Mouse (Mus musculus): Measurements from ENCODE around the gene Gm20388. TPM values are rescaled to one million over a fixed set of nuclear protein-coding genes. Genes with fewer than 3 reads are reported as not detected.

The Gm20388 gene
- polyA plus RNA-seq, 1 experiment from 2014 or later = 8.3 TPM

DNA sequence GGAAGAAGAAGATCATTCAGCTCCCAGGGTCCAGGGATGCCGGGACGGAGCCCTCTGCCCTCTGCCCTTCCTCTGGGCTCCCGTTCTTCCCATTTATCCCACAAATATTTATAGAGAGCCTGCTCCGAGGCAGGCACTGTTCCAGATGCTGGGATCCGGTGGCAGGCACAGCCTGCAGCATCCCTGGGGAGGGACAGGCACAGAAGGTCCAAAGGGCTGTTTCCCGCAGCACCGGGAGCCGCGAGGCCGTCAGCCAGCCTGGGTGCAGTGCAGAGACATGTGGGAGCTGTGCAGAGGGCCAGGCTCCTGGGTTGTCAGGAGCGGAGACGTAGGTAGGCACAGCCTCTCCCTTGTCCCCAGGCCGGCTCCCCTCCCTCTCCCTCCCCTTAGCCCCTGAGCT, 322.3 kb downstream of the Gm20388 start:
- Histone ChIP-seq H3K9ac (ENCODE audit: low read length) (peak overlapping the region; percentile 29), H3K4me1 (replicated peaks; ENCODE audit: control insufficient read depth, insufficient read depth, low read length) (peaks cover 57% of the 10 kb centered on the region), H3K4me3 (ENCODE audit: low read depth, low read length) (peak overlapping the region; percentile 22), H3K36me3 (ENCODE audit: control insufficient read depth, insufficient read depth, low read length) (0 out of 2 replicates have a peak, but pooled peaks cover 7% of the 10 kb centered on the region), H3K4me2 (ENCODE audit: low read length) (peak overlapping the region; percentile 78), H3K27ac (ENCODE audit: low read depth) (no peak overlapping the region), H3K27me3 (replicated peaks; ENCODE audit: control insufficient read depth, insufficient read depth, low read length) (no peaks in the 10 kb centered on the region), H3K9me3 (ENCODE audit: control insufficient read depth, low read length) (no peaks in the 10 kb centered on the region)
- ATAC-seq (replicated peaks; ENCODE audit: low FRiP score, low TSS enrichment, low read depth) = no peak
- 20% methylated on average over 13 of the region's 13 CpGs for WGBS
- DNase-seq (ENCODE audit: low spot score) = peak; percentile 52

DNA sequence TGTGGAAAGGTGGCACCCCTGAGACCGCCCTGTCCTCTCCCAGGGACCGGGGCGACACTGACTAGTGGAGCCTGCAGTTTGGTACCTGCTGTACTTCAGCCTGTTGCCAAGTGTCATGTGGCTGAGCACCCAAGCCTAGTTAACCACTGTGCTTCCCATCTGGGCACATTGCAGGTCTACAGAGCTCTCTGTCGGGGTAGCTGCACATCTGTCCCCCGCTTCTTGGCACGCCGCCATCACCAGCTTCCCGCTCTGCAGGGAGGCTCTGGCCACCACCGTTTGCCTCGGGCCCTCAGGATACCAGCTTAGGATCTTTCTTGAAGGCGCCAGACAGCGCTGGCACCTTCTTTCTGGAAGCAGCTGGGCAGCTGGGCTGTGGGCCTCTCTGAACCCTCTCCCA, 323.8 kb downstream of the Gm20388 start:
- peak; percentile 54 for DNase-seq (ENCODE audit: low spot score)
- no peak overlapping the region for H3K4me2 ChIP-seq (ENCODE audit: low read length)

DNA sequence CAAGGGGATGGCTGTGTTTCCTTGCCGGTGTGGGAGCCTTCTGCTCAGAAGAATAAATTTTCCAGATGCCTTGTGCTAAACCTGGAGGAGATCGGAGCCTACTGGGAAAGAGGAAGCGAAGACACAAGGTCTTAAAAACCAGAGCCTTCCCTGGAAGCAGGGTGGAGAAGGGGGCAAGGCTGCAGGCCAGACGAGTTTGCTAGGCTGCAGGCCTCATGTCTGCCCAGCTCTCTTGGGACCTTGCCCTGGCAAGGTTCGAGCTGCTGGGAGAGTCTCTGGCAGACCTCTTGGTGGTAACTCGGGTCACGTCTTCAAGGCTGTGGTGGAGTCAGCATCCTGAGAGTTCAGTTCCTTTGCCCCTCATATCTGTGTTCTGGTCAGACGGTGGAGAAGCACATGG, 324.2 kb downstream of the Gm20388 start:
- WGBS = 48% methylated on average over 8 of the region's 8 CpGs
- no peak overlapping the region for H3K4me2 ChIP-seq (ENCODE audit: low read length)
- no peak overlapping the region for H3K4me3 ChIP-seq (ENCODE audit: low read depth, low read length)
- H3K4me1 ChIP-seq (replicated peaks; ENCODE audit: control insufficient read depth, insufficient read depth, low read length) = peaks cover 49% of the 10 kb centered on the region
- H3K36me3 ChIP-seq (ENCODE audit: control insufficient read depth, insufficient read depth, low read length) = 0 out of 2 replicates have a peak, but pooled peaks cover 7% of the 10 kb centered on the region
- DNase-seq (ENCODE audit: low spot score) = no peak
- H3K27ac ChIP-seq (ENCODE audit: low read depth) = peak overlapping the region; percentile 48; the same call in 1 of the 2 replicates
- no peak for ATAC-seq (replicated peaks; ENCODE audit: low FRiP score, low TSS enrichment, low read depth)
- no peaks in the 10 kb centered on the region for H3K27me3 ChIP-seq (replicated peaks; ENCODE audit: control insufficient read depth, insufficient read depth, low read length)
- no peak overlapping the region for H3K9ac ChIP-seq (ENCODE audit: low read length)
- no peaks in the 10 kb centered on the region for H3K9me3 ChIP-seq (ENCODE audit: control insufficient read depth, low read length)

More for the DNA sequence above, 323.8 kb downstream of the Gm20388 start:
- H3K4me3 ChIP-seq (ENCODE audit: low read depth, low read length) = no peak overlapping the region
- ATAC-seq (replicated peaks; ENCODE audit: low FRiP score, low TSS enrichment, low read depth) = no peak
- 0 out of 2 replicates have a peak, but pooled peaks cover 7% of the 10 kb centered on the region for H3K36me3 ChIP-seq (ENCODE audit: control insufficient read depth, insufficient read depth, low read length)
- no peaks in the 10 kb centered on the region for H3K9me3 ChIP-seq (ENCODE audit: control insufficient read depth, low read length)
- H3K9ac ChIP-seq (ENCODE audit: low read length) = no peak overlapping the region
- H3K4me1 ChIP-seq (replicated peaks; ENCODE audit: control insufficient read depth, insufficient read depth, low read length) = peaks cover 53% of the 10 kb centered on the region
- 58% methylated on average over 12 of the region's 12 CpGs for WGBS
- no peaks in the 10 kb centered on the region for H3K27me3 ChIP-seq (replicated peaks; ENCODE audit: control insufficient read depth, insufficient read depth, low read length)
- H3K27ac ChIP-seq (ENCODE audit: low read depth) = peak overlapping the region; percentile 48; the same call in 1 of the 2 replicates

DNA sequence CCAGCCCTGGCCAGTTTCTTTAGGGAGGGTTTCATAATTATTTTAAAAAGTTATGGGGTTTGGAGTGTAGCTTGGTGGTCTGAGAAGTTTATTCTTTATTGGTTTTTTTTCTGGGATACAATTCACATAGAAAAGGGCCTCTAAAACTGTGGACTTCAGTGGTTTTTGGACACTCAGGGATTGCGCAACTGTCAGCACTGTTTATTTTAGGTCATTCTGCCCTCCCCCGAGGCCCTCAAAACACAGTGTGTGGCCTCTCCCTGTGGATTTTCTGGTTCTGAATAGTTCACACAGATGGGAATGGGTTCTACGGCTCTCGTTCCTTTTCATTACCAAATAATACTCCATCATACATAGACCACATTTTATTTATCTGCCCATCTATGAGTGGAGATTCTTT, 332.6 kb downstream of the Gm20388 start:
- H3K27ac ChIP-seq (ENCODE audit: low read depth) = no peak overlapping the region
- no peak for ATAC-seq (replicated peaks; ENCODE audit: low FRiP score, low TSS enrichment, low read depth)
- H3K4me1 ChIP-seq (replicated peaks; ENCODE audit: control insufficient read depth, insufficient read depth, low read length) = no peaks in the 10 kb centered on the region
- H3K36me3 ChIP-seq (ENCODE audit: control insufficient read depth, insufficient read depth, low read length) = no peaks in the 10 kb centered on the region
- no peak overlapping the region for H3K4me3 ChIP-seq (ENCODE audit: low read depth, low read length)
- DNase-seq (ENCODE audit: low spot score) = no peak
- 79% methylated on average over 4 of the region's 4 CpGs for WGBS
- H3K9ac ChIP-seq (ENCODE audit: low read length) = no peak overlapping the region
- 0 out of 2 replicates have a peak, but pooled peaks cover 5% of the 10 kb centered on the region for H3K9me3 ChIP-seq (ENCODE audit: control insufficient read depth, low read length)
- no peak overlapping the region for H3K4me2 ChIP-seq (ENCODE audit: low read length)
- no peaks in the 10 kb centered on the region for H3K27me3 ChIP-seq (replicated peaks; ENCODE audit: control insufficient read depth, insufficient read depth, low read length)

DNA sequence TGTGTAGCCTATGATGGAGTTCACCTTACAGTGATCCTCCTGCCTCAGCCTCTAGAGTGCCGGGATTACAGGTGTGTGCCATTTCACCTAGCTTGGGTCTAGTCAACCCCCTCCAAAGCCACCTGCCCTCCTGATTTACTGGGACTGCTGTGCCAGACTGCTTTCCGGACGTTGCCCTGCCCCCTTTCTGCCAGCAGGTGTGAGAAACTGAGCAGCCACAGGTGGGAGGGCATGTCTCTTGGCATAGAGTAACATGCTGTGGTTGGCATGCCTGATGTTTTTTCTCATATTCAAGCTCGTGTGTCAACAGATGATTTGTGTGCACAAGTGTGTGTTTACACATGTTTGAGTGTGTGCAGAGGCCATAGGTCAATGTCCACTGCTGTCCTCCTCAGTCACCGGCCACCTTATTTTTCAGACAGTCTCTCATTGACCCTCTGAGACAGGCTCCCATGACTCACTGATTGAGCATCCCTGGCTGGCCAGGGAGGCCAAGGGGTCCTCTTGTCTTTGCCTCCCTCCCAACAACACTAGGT, 333.3 kb downstream of the Gm20388 start:
- Histone ChIP-seq H3K4me1 (replicated peaks; ENCODE audit: control insufficient read depth, insufficient read depth, low read length) (no peaks in the 10 kb centered on the region), H3K4me2 (ENCODE audit: low read length) (no peak overlapping the region), H3K9me3 (ENCODE audit: control insufficient read depth, low read length) (0 out of 2 replicates have a peak, but pooled peaks cover 5% of the 10 kb centered on the region), H3K36me3 (ENCODE audit: control insufficient read depth, insufficient read depth, low read length) (no peaks in the 10 kb centered on the region), H3K9ac (ENCODE audit: low read length) (no peak overlapping the region), H3K27me3 (replicated peaks; ENCODE audit: control insufficient read depth, insufficient read depth, low read length) (no peaks in the 10 kb centered on the region), H3K4me3 (ENCODE audit: low read depth, low read length) (no peak overlapping the region), H3K27ac (ENCODE audit: low read depth) (no peak overlapping the region)
- WGBS = 79% methylated on average over 5 of the region's 5 CpGs
- no peak for DNase-seq (ENCODE audit: low spot score)
- ATAC-seq (replicated peaks; ENCODE audit: low FRiP score, low TSS enrichment, low read depth) = no peak

DNA sequence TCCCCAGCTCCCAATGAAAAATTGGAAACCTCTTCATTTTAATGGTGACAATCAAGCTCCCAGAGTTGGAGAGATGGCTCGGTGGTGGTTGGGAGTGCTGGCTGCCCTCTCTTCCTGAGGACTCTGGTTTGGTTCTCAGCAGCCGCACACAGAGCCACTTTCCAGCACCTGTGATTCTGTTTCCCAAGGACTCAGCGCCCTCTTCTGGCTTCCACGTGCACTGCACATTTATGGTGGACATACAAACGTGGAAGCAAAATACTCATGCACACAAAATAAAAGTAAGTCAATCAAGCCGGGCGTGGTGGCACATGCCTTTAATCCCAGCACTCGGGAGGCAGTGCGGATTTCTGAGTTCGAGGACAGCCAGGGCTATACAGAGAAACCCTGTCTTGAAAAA, 333.9 kb downstream of the Gm20388 start:
- no peaks in the 10 kb centered on the region for H3K27me3 ChIP-seq (replicated peaks; ENCODE audit: control insufficient read depth, insufficient read depth, low read length)
- H3K4me2 ChIP-seq (ENCODE audit: low read length) = no peak overlapping the region
- H3K9me3 ChIP-seq (ENCODE audit: control insufficient read depth, low read length) = 0 out of 2 replicates have a peak, but pooled peaks cover 5% of the 10 kb centered on the region
- ATAC-seq (replicated peaks; ENCODE audit: low FRiP score, low TSS enrichment, low read depth) = no peak
- no peaks in the 10 kb centered on the region for H3K36me3 ChIP-seq (ENCODE audit: control insufficient read depth, insufficient read depth, low read length)
- H3K27ac ChIP-seq (ENCODE audit: low read depth) = no peak overlapping the region
- no peak overlapping the region for H3K9ac ChIP-seq (ENCODE audit: low read length)
- 92% methylated on average over 10 of the region's 10 CpGs for WGBS
- H3K4me3 ChIP-seq (ENCODE audit: low read depth, low read length) = no peak overlapping the region
- peaks cover 3% of the 10 kb centered on the region for H3K4me1 ChIP-seq (replicated peaks; ENCODE audit: control insufficient read depth, insufficient read depth, low read length)
- DNase-seq (ENCODE audit: low spot score) = no peak

DNA sequence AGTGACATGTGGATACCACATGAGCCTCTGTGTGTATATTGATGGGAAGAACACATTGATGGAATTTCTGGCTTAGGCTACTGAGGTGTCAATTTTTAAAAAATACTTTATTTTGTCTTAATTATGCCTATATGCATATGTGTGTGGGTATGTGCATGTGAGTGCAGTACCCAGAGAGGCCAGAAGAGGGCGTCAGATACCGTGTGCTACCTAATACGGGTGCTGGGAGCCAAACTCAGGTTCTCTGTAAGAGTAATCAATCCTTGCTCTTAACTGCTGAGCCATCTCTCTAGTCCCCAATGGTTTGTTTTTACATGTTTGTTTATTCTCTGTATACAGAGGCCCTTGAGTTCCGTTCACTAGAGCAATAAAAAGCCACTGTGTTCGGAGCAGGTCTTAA, 337.0 kb downstream of the Gm20388 start:
- Histone ChIP-seq H3K9me3 (ENCODE audit: control insufficient read depth, low read length) (0 out of 2 replicates have a peak, but pooled peaks cover 5% of the 10 kb centered on the region), H3K4me3 (ENCODE audit: low read depth, low read length) (no peak overlapping the region), H3K36me3 (ENCODE audit: control insufficient read depth, insufficient read depth, low read length) (no peaks in the 10 kb centered on the region), H3K4me2 (ENCODE audit: low read length) (no peak overlapping the region), H3K27ac (ENCODE audit: low read depth) (no peak overlapping the region), H3K27me3 (replicated peaks; ENCODE audit: control insufficient read depth, insufficient read depth, low read length) (no peaks in the 10 kb centered on the region), H3K4me1 (replicated peaks; ENCODE audit: control insufficient read depth, insufficient read depth, low read length) (peaks cover 28% of the 10 kb centered on the region), H3K9ac (ENCODE audit: low read length) (no peak overlapping the region)
- WGBS = 62% methylated on average over 5 of the region's 5 CpGs
- no peak for DNase-seq (ENCODE audit: low spot score)
- no peak for ATAC-seq (replicated peaks; ENCODE audit: low FRiP score, low TSS enrichment, low read depth)

DNA sequence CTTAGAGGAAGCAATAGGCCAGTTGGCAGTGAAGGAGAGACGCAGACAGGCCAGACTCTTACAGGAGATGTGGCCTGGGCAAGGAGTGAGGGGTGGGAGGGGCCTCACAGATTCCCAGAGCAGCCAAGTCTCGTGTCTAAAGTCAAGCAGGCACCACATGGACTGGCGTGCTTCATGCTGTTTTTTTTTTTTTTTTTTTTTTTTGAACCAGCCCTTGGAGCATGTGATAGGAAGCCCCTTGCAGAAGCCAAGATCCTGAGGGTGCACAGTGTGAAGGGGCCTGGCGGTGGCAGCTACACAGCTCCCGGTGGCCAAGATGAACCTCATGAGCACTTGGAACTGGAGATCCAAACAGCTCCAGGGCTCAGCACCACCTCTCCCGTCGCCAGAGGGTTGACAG, 337.4 kb downstream of the Gm20388 start:
- 66% methylated on average over 7 of the region's 7 CpGs for WGBS
- H3K27ac ChIP-seq (ENCODE audit: low read depth) = no peak overlapping the region

DNA sequence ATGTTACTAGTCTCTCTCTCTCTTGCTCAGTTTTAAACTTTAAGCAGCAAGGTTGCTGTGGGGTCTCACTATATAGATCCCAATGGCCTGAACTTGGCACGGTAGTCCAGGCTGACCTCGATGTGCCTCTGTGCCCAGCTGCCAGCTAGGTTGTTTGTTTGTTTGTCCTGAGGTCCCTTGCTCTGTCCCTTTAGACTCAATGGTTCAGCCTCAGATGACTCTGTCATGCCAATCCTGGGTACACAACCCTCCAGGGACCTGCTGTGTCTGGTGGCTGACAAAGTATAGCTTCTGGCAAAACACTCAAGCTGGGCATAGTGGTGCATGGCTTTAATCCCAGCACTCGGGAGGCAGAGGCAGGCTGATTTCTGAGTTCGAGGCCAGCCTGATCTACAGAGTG, 337.8 kb downstream of the Gm20388 start:
- Histone ChIP-seq H3K9ac (ENCODE audit: low read length) (no peak overlapping the region), H3K9me3 (ENCODE audit: control insufficient read depth, low read length) (0 out of 2 replicates have a peak, but pooled peaks cover 5% of the 10 kb centered on the region), H3K4me1 (replicated peaks; ENCODE audit: control insufficient read depth, insufficient read depth, low read length) (peaks cover 28% of the 10 kb centered on the region), H3K27me3 (replicated peaks; ENCODE audit: control insufficient read depth, insufficient read depth, low read length) (no peaks in the 10 kb centered on the region), H3K4me3 (ENCODE audit: low read depth, low read length) (no peak overlapping the region), H3K4me2 (ENCODE audit: low read length) (no peak overlapping the region), H3K27ac (ENCODE audit: low read depth) (no peak overlapping the region), H3K36me3 (ENCODE audit: control insufficient read depth, insufficient read depth, low read length) (no peaks in the 10 kb centered on the region)
- 96% methylated on average over 4 of the region's 4 CpGs for WGBS
- DNase-seq (ENCODE audit: low spot score) (no peak), ATAC-seq (replicated peaks; ENCODE audit: low FRiP score, low TSS enrichment, low read depth) (no peak)

More for the DNA sequence above, 337.4 kb downstream of the Gm20388 start:
- DNase-seq (ENCODE audit: low spot score) = no peak
- Histone ChIP-seq H3K4me1 (replicated peaks; ENCODE audit: control insufficient read depth, insufficient read depth, low read length) (peaks cover 28% of the 10 kb centered on the region), H3K9me3 (ENCODE audit: control insufficient read depth, low read length) (0 out of 2 replicates have a peak, but pooled peaks cover 5% of the 10 kb centered on the region), H3K4me2 (ENCODE audit: low read length) (no peak overlapping the region), H3K36me3 (ENCODE audit: control insufficient read depth, insufficient read depth, low read length) (no peaks in the 10 kb centered on the region), H3K27me3 (replicated peaks; ENCODE audit: control insufficient read depth, insufficient read depth, low read length) (no peaks in the 10 kb centered on the region), H3K4me3 (ENCODE audit: low read depth, low read length) (no peak overlapping the region), H3K9ac (ENCODE audit: low read length) (no peak overlapping the region)
- ATAC-seq (replicated peaks; ENCODE audit: low FRiP score, low TSS enrichment, low read depth) = no peak
